Mouse (Mus musculus): ENCODE measurements around the gene Hoxb6. TPM values are rescaled to one million over a fixed set of nuclear protein-coding genes. Genes with fewer than 3 reads are reported as not detected.

Hoxb6 gene
- polyA plus RNA-seq, 1 experiment from 2014 or later, result 1.9 TPM

GRCm38 (mm10) chr11:96350341-96350624, 58.0 kb downstream of the Hoxb6 start, which contains the start of gene Hoxb2:
TSS of gene Hoxb2 (plus strand) at chr11:96350525.
- 11% methylated on average over 2 of the region's 2 CpGs for WGBS
- Histone ChIP-seq H3K4me3 (ENCODE audit: low read depth, low read length) (no peak within 1 kb of the TSS), H3K4me1 (replicated peaks; ENCODE audit: control insufficient read depth, insufficient read depth, low read length) (peaks cover 5% of the 10 kb centered on the region), H3K27me3 (replicated peaks; ENCODE audit: control insufficient read depth, insufficient read depth, low read length) (peaks cover 93% of the 10 kb centered on the region), H3K9ac (ENCODE audit: low read depth, low read length) (no peak within 1 kb of the TSS), H3K4me2 (peak within 1 kb of the TSS; percentile 63), H3K9me3 (ENCODE audit: control insufficient read depth, low read length) (no peaks in the 10 kb centered on the region), H3K27ac (ENCODE audit: low read depth, low read length) (peak within 1 kb of the TSS; percentile 96; the same call in 1 of the 2 replicates), H3K36me3 (ENCODE audit: control insufficient read depth, insufficient read depth, low read length) (no peaks in the 10 kb centered on the region)
- ATAC-seq (replicated peaks; ENCODE audit: low FRiP score) (no peak), DNase-seq (ENCODE audit: low spot score) (no peak)

GRCm38 (mm10) chr11:96350791-96351190, 58.5 kb downstream of the Hoxb6 start:
- H3K4me2 ChIP-seq, result no peak overlapping the region
- H3K27me3 ChIP-seq (replicated peaks; ENCODE audit: control insufficient read depth, insufficient read depth, low read length), result peaks cover 91% of the 10 kb centered on the region
- WGBS, result 49% methylated on average over 2 of the region's 2 CpGs
- ATAC-seq (replicated peaks; ENCODE audit: low FRiP score) (no peak), DNase-seq (ENCODE audit: low spot score) (no peak)
- no peak overlapping the region for H3K9ac ChIP-seq (ENCODE audit: low read depth, low read length)
- no peaks in the 10 kb centered on the region for H3K9me3 ChIP-seq (ENCODE audit: control insufficient read depth, low read length)
- H3K27ac ChIP-seq (ENCODE audit: low read depth, low read length), result no peak overlapping the region
- no peak overlapping the region for H3K4me3 ChIP-seq (ENCODE audit: low read depth, low read length)
- H3K4me1 ChIP-seq (replicated peaks; ENCODE audit: control insufficient read depth, insufficient read depth, low read length), result peaks cover 5% of the 10 kb centered on the region
- H3K36me3 ChIP-seq (ENCODE audit: control insufficient read depth, insufficient read depth, low read length), result no peaks in the 10 kb centered on the region

MicroRNA genes within 50 kb of the gene (microRNA counts, 519-probe panel; counts per million panel counts)
- microRNA mmu-miR-10a (5,487 counts per million, percentile 54 among the panel's probes with 10 or more counts), microRNA mmu-miR-196a (not detected)

Small RNA genes within 50 kb of the gene (microRNA-seq; reads per million reads assigned to microRNA genes)
- gene Mir10a (ENCODE audit: borderline number of aligned reads) (18,660 reads per million, percentile 97 among the genes with 10 or more reads in this experiment), gene Mir196a-1 (ENCODE audit: borderline number of aligned reads) (not detected)

Other genes with a start within 250 kb of the Hoxb6 start
- 26.7 and 27.1 TPM in 2 replicates for gene Ube2z, start 227.1 kb upstream of the Hoxb6 start, polyA plus RNA-seq (2014; fragmentation: Nextera tagmentation; extraction: Ambion mirVana)
- gene Atp5g1, start 216.8 kb upstream of the Hoxb6 start, polyA plus RNA-seq (2014; fragmentation: Nextera tagmentation; extraction: Ambion mirVana), result 943 and 994 TPM in 2 replicates
- gene Calcoco2, start 180.5 kb upstream of the Hoxb6 start, polyA plus RNA-seq (2014; fragmentation: Nextera tagmentation; extraction: Ambion mirVana), result not detected in 2 replicates
- gene Ttll6, start 158.7 kb upstream of the Hoxb6 start, polyA plus RNA-seq (2014; fragmentation: Nextera tagmentation; extraction: Ambion mirVana), result not detected in 2 replicates
- gene Hoxb13, start 98.2 kb upstream of the Hoxb6 start, polyA plus RNA-seq (2014; fragmentation: Nextera tagmentation; extraction: Ambion mirVana), result not detected in 2 replicates
- 0.26 and 0.49 TPM in 2 replicates for gene Hoxb9, start 21.0 kb upstream of the Hoxb6 start, polyA plus RNA-seq (2014; fragmentation: Nextera tagmentation; extraction: Ambion mirVana)
- gene Hoxb8, start 10.6 kb upstream of the Hoxb6 start, polyA plus RNA-seq (2014; fragmentation: Nextera tagmentation; extraction: Ambion mirVana), result 0.43 and 0.62 TPM in 2 replicates
- gene Hoxb7, start 5.9 kb upstream of the Hoxb6 start, polyA plus RNA-seq (2014; fragmentation: Nextera tagmentation; extraction: Ambion mirVana), result 1.6 and 2.0 TPM in 2 replicates
- 3.7 and 4.5 TPM in 2 replicates for gene Hoxb5, start 10.9 kb downstream of the Hoxb6 start, polyA plus RNA-seq (2014; fragmentation: Nextera tagmentation; extraction: Ambion mirVana)
- gene Hoxb4, start 25.8 kb downstream of the Hoxb6 start, polyA plus RNA-seq (2014; fragmentation: Nextera tagmentation; extraction: Ambion mirVana), result 0.71 and 1.1 TPM in 2 replicates
- 0.97 and 1.3 TPM in 2 replicates for gene Hoxb3, start 30.9 kb downstream of the Hoxb6 start, polyA plus RNA-seq (2014; fragmentation: Nextera tagmentation; extraction: Ambion mirVana)
- gene Hoxb2, start 58.0 kb downstream of the Hoxb6 start, polyA plus RNA-seq (2014; fragmentation: Nextera tagmentation; extraction: Ambion mirVana), result 11.2 and 11.3 TPM in 2 replicates
- 0.73 and 0.85 TPM in 2 replicates for gene Hoxb1, start 73.3 kb downstream of the Hoxb6 start, polyA plus RNA-seq (2014; fragmentation: Nextera tagmentation; extraction: Ambion mirVana)
- 0.45 and 0.58 TPM in 2 replicates for gene Skap1, start 172.1 kb downstream of the Hoxb6 start, polyA plus RNA-seq (2014; fragmentation: Nextera tagmentation; extraction: Ambion mirVana)

Data from liver, embryonic 11.5 days (tissue).